Mouse (Mus musculus): ENCODE data around the gene Cabp7. TPM values are rescaled to one million over a fixed set of nuclear protein-coding genes. Genes with fewer than 3 reads are reported as not detected.

Gene Cabp7
- 0.12 TPM in 2 replicates for polyA plus RNA-seq (2015; fragmentation: Nextera tagmentation; extraction: Ambion mirVana)

- H3K36me3 ChIP-seq (ENCODE audit: insufficient read depth, low read length): no peaks in the 10 kb centered on the region
- no peak within 1 kb of the TSS for H3K27ac ChIP-seq (ENCODE audit: low read length)
- peaks cover 76% of the 10 kb centered on the region for H3K27me3 ChIP-seq (ENCODE audit: insufficient read depth, low read length)
- H3K4me3 ChIP-seq (ENCODE audit: low read length): peak within 1 kb of the TSS; percentile 53
- peak within 1 kb of the TSS; percentile 92 for H3K4me2 ChIP-seq (replicated peaks; ENCODE audit: low read depth, low read length)
- H3K4me1 ChIP-seq (ENCODE audit: insufficient read depth, low read length): peaks cover 12% of the 10 kb centered on the region
- no peaks in the 10 kb centered on the region for H3K9me3 ChIP-seq (ENCODE audit: low read length)
- WGBS: 0% methylated on average over 23 of the region's 73 CpGs
- H3K9ac ChIP-seq (replicated peaks; ENCODE audit: low read length): no peak within 1 kb of the TSS
- ATAC-seq (ENCODE audit: low FRiP score, low TSS enrichment): no peak
Observed at GRCm38 (mm10) chr11:4746733-4747132, at the start of gene Cabp7. Cabp7 (minus strand) TSS chr11:4746778.

- no peak overlapping the region for H3K9ac ChIP-seq (replicated peaks; ENCODE audit: low read length)
- 23% methylated on average over 3 of the region's 3 CpGs for WGBS
- H3K27me3 ChIP-seq (ENCODE audit: insufficient read depth, low read length): no peaks in the 10 kb centered on the region
- H3K27ac ChIP-seq (ENCODE audit: low read length): no peak overlapping the region
- ATAC-seq (ENCODE audit: low FRiP score, low TSS enrichment): 0 out of 2 replicates have a peak, but pooled peaks have one; percentile 31
- no peaks in the 10 kb centered on the region for H3K9me3 ChIP-seq (ENCODE audit: low read length)
- H3K4me2 ChIP-seq (replicated peaks; ENCODE audit: low read depth, low read length): no peak overlapping the region
- no peak overlapping the region for H3K4me3 ChIP-seq (ENCODE audit: low read length)
- peaks cover 16% of the 10 kb centered on the region for H3K36me3 ChIP-seq (ENCODE audit: insufficient read depth, low read length)
- H3K4me1 ChIP-seq (ENCODE audit: insufficient read depth, low read length): peaks cover 5% of the 10 kb centered on the region
Observed at GRCm38 (mm10) chr11:4793006-4793405, 46.4 kb upstream of the Cabp7 start.

- Histone ChIP-seq H3K9me3 (ENCODE audit: low read length) (no peaks in the 10 kb centered on the region), H3K27ac (ENCODE audit: low read length) (no peak overlapping the region), H3K27me3 (ENCODE audit: insufficient read depth, low read length) (no peaks in the 10 kb centered on the region), H3K4me3 (ENCODE audit: low read length) (no peak overlapping the region), H3K4me1 (ENCODE audit: insufficient read depth, low read length) (peaks cover 5% of the 10 kb centered on the region), H3K4me2 (replicated peaks; ENCODE audit: low read depth, low read length) (no peak overlapping the region), H3K36me3 (ENCODE audit: insufficient read depth, low read length) (peaks cover 24% of the 10 kb centered on the region), H3K9ac (replicated peaks; ENCODE audit: low read length) (no peak overlapping the region)
- 68% methylated on average over 6 of the region's 6 CpGs for WGBS
- no peak for ATAC-seq (ENCODE audit: low FRiP score, low TSS enrichment)
Observed at GRCm38 (mm10) chr11:4791549-4791948, 45.0 kb upstream of the Cabp7 start.

GRCm38 (mm10) chr11:4789691-4790090 is 43.1 kb upstream of the Cabp7 start:
- Histone ChIP-seq H3K27me3 (ENCODE audit: insufficient read depth, low read length) (no peaks in the 10 kb centered on the region), H3K27ac (ENCODE audit: low read length) (no peak overlapping the region), H3K4me2 (replicated peaks; ENCODE audit: low read depth, low read length) (no peak overlapping the region), H3K9ac (replicated peaks; ENCODE audit: low read length) (no peak overlapping the region), H3K9me3 (ENCODE audit: low read length) (no peaks in the 10 kb centered on the region), H3K36me3 (ENCODE audit: insufficient read depth, low read length) (peaks cover 29% of the 10 kb centered on the region), H3K4me3 (ENCODE audit: low read length) (no peak overlapping the region), H3K4me1 (ENCODE audit: insufficient read depth, low read length) (peaks cover 5% of the 10 kb centered on the region)
- no peak for ATAC-seq (ENCODE audit: low FRiP score, low TSS enrichment)
- 95% methylated on average over 5 of the region's 5 CpGs for WGBS

- H3K36me3 ChIP-seq (ENCODE audit: insufficient read depth, low read length): peaks cover 43% of the 10 kb centered on the region
- H3K9me3 ChIP-seq (ENCODE audit: low read length): no peaks in the 10 kb centered on the region
- no peak overlapping the region for H3K9ac ChIP-seq (replicated peaks; ENCODE audit: low read length)
- no peak overlapping the region for H3K27ac ChIP-seq (ENCODE audit: low read length)
- H3K4me1 ChIP-seq (ENCODE audit: insufficient read depth, low read length): peaks cover 7% of the 10 kb centered on the region; the same call in 1 of the 2 replicates
- no peak overlapping the region for H3K4me2 ChIP-seq (replicated peaks; ENCODE audit: low read depth, low read length)
- H3K27me3 ChIP-seq (ENCODE audit: insufficient read depth, low read length): no peaks in the 10 kb centered on the region
- H3K4me3 ChIP-seq (ENCODE audit: low read length): no peak overlapping the region
- WGBS: 77% methylated on average over 5 of the region's 5 CpGs
- no peak for ATAC-seq (ENCODE audit: low FRiP score, low TSS enrichment)
Observed at GRCm38 (mm10) chr11:4784629-4785142, 38.1 kb upstream of the Cabp7 start.

GRCm38 (mm10) chr11:4783116-4783515 is 36.5 kb upstream of the Cabp7 start:
- H3K4me1 ChIP-seq (ENCODE audit: insufficient read depth, low read length): peaks cover 7% of the 10 kb centered on the region; the same call in 1 of the 2 replicates
- ATAC-seq (ENCODE audit: low FRiP score, low TSS enrichment): no peak
- WGBS: 80% methylated on average over 3 of the region's 3 CpGs
- no peaks in the 10 kb centered on the region for H3K27me3 ChIP-seq (ENCODE audit: insufficient read depth, low read length)
- no peak overlapping the region for H3K4me3 ChIP-seq (ENCODE audit: low read length)
- H3K27ac ChIP-seq (ENCODE audit: low read length): no peak overlapping the region
- H3K36me3 ChIP-seq (ENCODE audit: insufficient read depth, low read length): peaks cover 44% of the 10 kb centered on the region
- H3K4me2 ChIP-seq (replicated peaks; ENCODE audit: low read depth, low read length): no peak overlapping the region
- H3K9me3 ChIP-seq (ENCODE audit: low read length): no peaks in the 10 kb centered on the region
- H3K9ac ChIP-seq (replicated peaks; ENCODE audit: low read length): no peak overlapping the region

DNA sequence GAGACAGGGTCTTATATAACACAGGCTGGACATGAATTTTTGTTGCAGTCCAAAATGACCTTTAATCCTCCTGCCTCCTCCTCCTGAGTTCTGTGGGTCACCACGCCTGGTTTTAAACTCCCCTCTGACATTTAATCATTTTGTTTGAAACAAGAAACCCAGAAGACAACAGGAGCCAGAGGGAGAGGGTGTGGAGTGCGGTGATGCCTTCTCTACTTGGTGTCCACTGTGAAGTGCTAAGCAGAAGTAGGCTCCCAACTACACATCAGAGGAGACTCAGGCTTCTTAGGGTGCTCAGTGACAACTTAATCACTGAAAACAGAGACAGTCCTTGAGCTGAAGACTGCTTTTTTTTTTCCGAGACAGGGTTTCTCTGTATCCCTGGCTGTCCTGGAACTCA is 34.3 kb upstream of the Cabp7 start:
- H3K36me3 ChIP-seq (ENCODE audit: insufficient read depth, low read length): peaks cover 38% of the 10 kb centered on the region
- no peaks in the 10 kb centered on the region for H3K27me3 ChIP-seq (ENCODE audit: insufficient read depth, low read length)
- no peak for ATAC-seq (ENCODE audit: low FRiP score, low TSS enrichment)
- H3K27ac ChIP-seq (ENCODE audit: low read length): no peak overlapping the region
- no peak overlapping the region for H3K9ac ChIP-seq (replicated peaks; ENCODE audit: low read length)
- no peak overlapping the region for H3K4me2 ChIP-seq (replicated peaks; ENCODE audit: low read depth, low read length)
- 52% methylated on average over 3 of the region's 3 CpGs for WGBS
- no peaks in the 10 kb centered on the region for H3K9me3 ChIP-seq (ENCODE audit: low read length)
- H3K4me3 ChIP-seq (ENCODE audit: low read length): no peak overlapping the region
- peaks cover 7% of the 10 kb centered on the region; the same call in 1 of the 2 replicates for H3K4me1 ChIP-seq (ENCODE audit: insufficient read depth, low read length)

GRCm38 (mm10) chr11:4772925-4773324 is 26.3 kb upstream of the Cabp7 start:
- no peak overlapping the region for H3K4me2 ChIP-seq (replicated peaks; ENCODE audit: low read depth, low read length)

GRCm38 (mm10) chr11:4771756-4772155 is 25.2 kb upstream of the Cabp7 start:
- ATAC-seq (ENCODE audit: low FRiP score, low TSS enrichment): no peak
- no peak overlapping the region for H3K4me2 ChIP-seq (replicated peaks; ENCODE audit: low read depth, low read length)

More at GRCm38 (mm10) chr11:4772925-4773324, 26.3 kb upstream of the Cabp7 start:
- Histone ChIP-seq H3K4me3 (ENCODE audit: low read length) (no peak overlapping the region), H3K4me1 (ENCODE audit: insufficient read depth, low read length) (no peaks in the 10 kb centered on the region), H3K9me3 (ENCODE audit: low read length) (no peaks in the 10 kb centered on the region), H3K27me3 (ENCODE audit: insufficient read depth, low read length) (no peaks in the 10 kb centered on the region), H3K27ac (ENCODE audit: low read length) (no peak overlapping the region), H3K9ac (replicated peaks; ENCODE audit: low read length) (no peak overlapping the region), H3K36me3 (ENCODE audit: insufficient read depth, low read length) (peaks cover 17% of the 10 kb centered on the region; the same call in 1 of the 2 replicates)
- WGBS: 36% methylated on average over 3 of the region's 3 CpGs
- no peak for ATAC-seq (ENCODE audit: low FRiP score, low TSS enrichment)

DNA sequence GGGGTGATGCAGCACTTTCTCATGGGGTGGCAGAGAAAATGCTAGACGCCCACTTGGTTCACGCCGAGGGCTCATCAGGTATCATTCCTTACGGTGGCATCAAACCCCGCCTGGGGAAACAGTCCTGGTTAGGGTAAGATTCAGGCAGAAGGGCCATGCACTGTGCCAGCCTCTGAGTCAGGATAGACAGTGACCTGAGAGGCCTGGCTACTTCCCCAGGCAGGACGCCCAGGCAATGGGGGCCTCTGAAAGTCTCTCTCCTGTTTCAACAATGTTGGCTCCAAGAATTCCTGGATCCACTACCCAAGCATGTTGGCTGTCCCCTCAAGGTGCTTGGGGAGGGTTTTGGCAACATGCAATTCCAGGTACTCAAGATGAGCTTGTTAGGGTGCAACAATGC is 23.3 kb upstream of the Cabp7 start:
- H3K4me2 ChIP-seq (replicated peaks; ENCODE audit: low read depth, low read length): no peak overlapping the region
- H3K9ac ChIP-seq (replicated peaks; ENCODE audit: low read length): no peak overlapping the region
- ATAC-seq (ENCODE audit: low FRiP score, low TSS enrichment): no peak
- peaks cover 9% of the 10 kb centered on the region for H3K36me3 ChIP-seq (ENCODE audit: insufficient read depth, low read length)
- H3K4me1 ChIP-seq (ENCODE audit: insufficient read depth, low read length): no peaks in the 10 kb centered on the region
- H3K4me3 ChIP-seq (ENCODE audit: low read length): no peak overlapping the region
- H3K27ac ChIP-seq (ENCODE audit: low read length): no peak overlapping the region
- 93% methylated on average over 6 of the region's 6 CpGs for WGBS
- H3K9me3 ChIP-seq (ENCODE audit: low read length): no peaks in the 10 kb centered on the region
- H3K27me3 ChIP-seq (ENCODE audit: insufficient read depth, low read length): no peaks in the 10 kb centered on the region

More at GRCm38 (mm10) chr11:4771756-4772155, 25.2 kb upstream of the Cabp7 start:
- H3K4me1 ChIP-seq (ENCODE audit: insufficient read depth, low read length): no peaks in the 10 kb centered on the region
- WGBS: 83% methylated on average over 7 of the region's 7 CpGs
- H3K4me3 ChIP-seq (ENCODE audit: low read length): no peak overlapping the region
- peaks cover 10% of the 10 kb centered on the region for H3K36me3 ChIP-seq (ENCODE audit: insufficient read depth, low read length)
- H3K9ac ChIP-seq (replicated peaks; ENCODE audit: low read length): no peak overlapping the region
- no peak overlapping the region for H3K27ac ChIP-seq (ENCODE audit: low read length)
- H3K9me3 ChIP-seq (ENCODE audit: low read length): no peaks in the 10 kb centered on the region
- H3K27me3 ChIP-seq (ENCODE audit: insufficient read depth, low read length): no peaks in the 10 kb centered on the region

Data from kidney, embryonic 16.5 days (tissue).